Mouse (Mus musculus) Patski (cell line): ENCODE measurements around the gene Slain1. TPM values are rescaled to one million over a fixed set of nuclear protein-coding genes. Genes with fewer than 3 reads are reported as not detected.

ENCODE experiments used
- ATAC-seq: fragments of 100-300 bp; one replicate; pipeline ENCODE4 v1.8.0; 2021
- CTCF ChIA-PET: fragments of 350-600 bp; sonication (Branson Sonifier 250); formaldehyde crosslinking; loops from one replicate; lab custom pipeline; 2022; ENCODE audit warnings: inconsistent platforms; lab: Charles Lee
- POLR2A ChIA-PET: fragments of 350-600 bp; sonication (Branson Sonifier 250); formaldehyde crosslinking; loops from one replicate; lab custom pipeline; 2022; ENCODE audit warnings: antibody characterized with exemption, inconsistent platforms; lab: Charles Lee
- DNase-seq: peaks from one replicate; pipeline ENCODE4 v3.0.0-alpha.2; 2011; ENCODE audit warnings: low read depth, low spot score
- H3K27me3 ChIP-seq: fragments of 371-371 bp; one replicate; pipeline ENCODE4 v1.5.1; 2021
- CTCF ChIP-seq: fragments of 100-300 bp; IDR thresholded peaks from one replicate; pipeline ENCODE4 v1.5.1; 2021
- in situ Hi-C: fragments of 300-500 bp; cut with MboI; formaldehyde crosslinking; loops from 3 replicates; pipeline ENCODE4 v1.11.1; 2018; ENCODE audit warnings: low pct_unique_long_range_greater_than_20kb, mixed read lengths
- polyA plus RNA-seq: library from polyadenylated mRNA; unstranded; gene quantifications from one replicate; pipeline ENCODE4 v1.2.3, GENCODE M21; 2021

Slain1 gene
- polyA plus RNA-seq, 1 experiment from 2014 or later = 6.4 TPM

DNA sequence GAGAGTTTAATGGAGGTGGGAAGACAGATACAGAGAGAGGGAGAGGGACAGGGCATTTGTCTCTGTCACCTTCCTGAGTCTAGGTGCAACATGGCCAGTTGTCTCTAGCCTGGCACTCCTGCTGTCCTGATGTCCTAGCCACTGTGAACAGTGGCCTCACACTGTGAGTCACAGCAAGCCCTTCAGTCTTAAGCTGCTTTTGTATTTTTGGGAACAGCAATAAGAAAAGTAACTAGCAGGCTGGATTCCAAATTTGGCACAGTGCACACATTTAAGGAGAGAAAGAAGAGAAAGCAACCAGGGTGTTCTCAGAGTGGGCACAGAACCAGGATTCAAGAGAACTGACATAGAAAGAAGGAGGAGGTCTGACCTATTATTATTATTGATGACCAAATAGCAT, 101.4 kb downstream of the Slain1 start:
- H3K27me3 ChIP-seq = peaks cover 19% of the 10 kb centered on the region
- CTCF ChIA-PET = no interaction called here
- no peak for TF ChIP-seq CTCF
- ATAC-seq = no peak
- POLR2A ChIA-PET = no interaction called here
- in situ Hi-C loops = no loop called here
- no peak for DNase-seq

DNA sequence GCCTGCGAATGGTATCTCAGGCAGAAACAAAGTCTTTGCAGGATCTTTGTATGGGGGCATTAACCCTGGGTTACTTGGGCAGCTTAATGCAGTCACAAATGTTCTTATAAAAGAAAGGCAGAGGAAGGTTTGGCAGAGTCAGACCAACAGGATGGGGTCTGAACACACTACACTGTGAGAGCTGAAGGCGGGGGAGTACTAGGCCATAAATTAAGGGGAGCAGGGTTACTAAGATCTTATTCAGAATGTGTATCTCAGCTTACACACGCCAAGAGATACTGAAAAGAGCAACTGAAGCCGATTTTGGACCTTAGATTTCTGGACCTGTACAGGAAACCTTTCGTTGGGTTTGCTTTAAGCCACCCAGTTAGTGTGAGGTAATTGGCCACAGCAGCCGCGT, 102.7 kb downstream of the Slain1 start:
- ATAC-seq (no peak), DNase-seq (no peak)
- TF ChIP-seq CTCF = no peak
- ChIA-PET CTCF (no interaction called here), POLR2A (no interaction called here)
- H3K27me3 ChIP-seq = peaks cover 13% of the 10 kb centered on the region
- in situ Hi-C loops = no loop called here

DNA sequence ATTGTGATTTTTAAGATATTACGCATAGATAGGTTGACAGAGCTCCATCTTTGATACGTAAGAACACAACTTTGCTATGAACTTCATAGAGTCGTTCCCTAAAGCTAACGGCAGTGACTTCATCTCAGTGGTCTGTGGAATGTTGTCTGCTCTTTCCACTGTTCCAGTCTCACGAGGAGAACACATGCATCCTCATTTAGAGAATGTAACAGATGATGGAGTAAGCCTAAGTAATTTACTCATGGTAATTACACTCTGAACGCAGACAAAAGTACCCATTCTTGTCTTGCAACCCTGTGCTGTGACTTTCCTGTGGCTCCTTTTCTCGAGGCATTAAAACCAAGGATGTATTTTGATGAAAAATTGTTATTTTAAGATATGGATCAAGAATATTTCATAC, 104.0 kb downstream of the Slain1 start:
- DNase-seq (no peak), ATAC-seq (no peak)
- peaks cover 11% of the 10 kb centered on the region for H3K27me3 ChIP-seq
- ChIA-PET CTCF (no interaction called here), POLR2A (no interaction called here)
- in situ Hi-C loops = no loop called here
- no peak for TF ChIP-seq CTCF

DNA sequence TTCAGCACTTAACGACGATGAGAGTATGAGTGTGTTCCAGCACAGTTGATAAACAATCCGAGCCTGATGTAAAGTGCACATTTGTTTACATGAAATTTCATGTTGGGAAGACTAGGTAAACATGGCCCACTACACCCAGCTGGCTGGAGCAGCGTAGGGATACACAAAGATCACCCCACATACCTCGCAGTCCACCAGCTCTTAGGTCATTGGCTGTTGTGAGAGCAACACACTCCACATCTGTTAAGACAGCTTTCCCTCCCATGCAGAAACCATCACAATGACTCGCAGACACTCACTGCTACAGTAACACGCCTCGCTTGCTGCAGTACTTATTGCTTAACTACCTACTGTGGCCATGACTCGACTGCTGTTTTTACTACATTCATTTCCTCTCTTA, 104.4 kb downstream of the Slain1 start:
- ChIA-PET CTCF (no interaction called here), POLR2A (no interaction called here)
- no peak for DNase-seq
- ATAC-seq = peak; percentile 26
- peaks cover 12% of the 10 kb centered on the region for H3K27me3 ChIP-seq
- TF ChIP-seq CTCF = no peak
- in situ Hi-C loops = no loop called here

Other genes starting within 250 kb of the Slain1 start
- 66.6 TPM for gene Scel, start 136.9 kb upstream of the Slain1 start, polyA plus RNA-seq
- 0.17 TPM for gene Ednrb, start 194.2 kb downstream of the Slain1 start, polyA plus RNA-seq